Mouse (Mus musculus) lung, postnatal 0 days (tissue): ENCODE measurements around the gene Gpc4. TPM values are rescaled to one million over a fixed set of nuclear protein-coding genes. Genes with fewer than 3 reads are reported as not detected.

Source experiments
- ATAC-seq: fragments of 200-750 bp; cut with Nextera tagmentation; 2 replicates; pipeline ENCODE4 v1.8.0; 2017; ENCODE audit warnings: moderate library complexity
- DNase-seq: peaks from one replicate; pipeline ENCODE4 v3.0.0-alpha.2; 2016; ENCODE audit warnings: low spot score
- H3K27ac ChIP-seq: fragments of 300-500 bp; sonication (generic); 2 replicates; pipeline ENCODE4 v1.5.1; 2014; ENCODE audit warnings: antibody characterized with exemption, mild to moderate bottlenecking, low read length, mixed read lengths
- H3K27me3 ChIP-seq: fragments of 300-500 bp; sonication (generic); replicated peaks from 2 replicates; pipeline ENCODE4 v1.6.1; 2014; ENCODE audit warnings: low read length, mixed read lengths; ENCODE audit not compliant: insufficient read depth
- H3K36me3 ChIP-seq: fragments of 300-500 bp; sonication (generic); 2 replicates; pipeline ENCODE4 v1.6.1; 2014; ENCODE audit warnings: low read length, mixed read lengths; ENCODE audit not compliant: insufficient read depth
- H3K4me1 ChIP-seq: fragments of 300-500 bp; sonication (generic); 2 replicates; pipeline ENCODE4 v1.6.1; 2014; ENCODE audit warnings: antibody characterized with exemption, low read depth, low read length, mixed read lengths; ENCODE audit not compliant: insufficient read depth
- H3K4me2 ChIP-seq: fragments of 300-500 bp; sonication (generic); replicated peaks from 2 replicates; pipeline ENCODE4 v1.6.1; 2014; ENCODE audit warnings: low read depth, mild to moderate bottlenecking, low read length, moderate library complexity, mixed read lengths
- H3K4me3 ChIP-seq: fragments of 300-500 bp; sonication (generic); 2 replicates; pipeline ENCODE4 v1.5.1; 2014; ENCODE audit warnings: low read depth, low read length
- H3K9ac ChIP-seq: fragments of 300-500 bp; sonication (generic); replicated peaks from 2 replicates; pipeline ENCODE4 v1.6.1; 2014; ENCODE audit warnings: low read depth, mild to moderate bottlenecking
- H3K9me3 ChIP-seq: fragments of 300-500 bp; sonication (generic); 2 replicates; pipeline ENCODE4 v1.6.1; 2016; ENCODE audit warnings: low read length, mixed read lengths
- CTCF ChIP-seq: IDR thresholded peaks from 2 replicates; pipeline ENCODE4 v1.5.1; 2016; ENCODE audit warnings: antibody characterized with exemption, mild to moderate bottlenecking
- EP300 ChIP-seq: IDR thresholded peaks from 2 replicates; pipeline ENCODE4 v1.6.1; 2016; ENCODE audit warnings: antibody characterized with exemption, mild to moderate bottlenecking, control low read depth
- WGBS: fragments of 180-500 bp; shearing (Covaris S2); extraction: QIAGEN DNeasy Blood & Tissue Kit; methylation state at CpG from one replicate; pipeline ENCODE4 v1.1.7; 2014; 5-methylcytosine and 5-hydroxymethylcytosine counted together
- polyA plus RNA-seq: library from polyadenylated mRNA; unstranded; fragments of >200 nt; fragmentation: Nextera tagmentation; extraction: Ambion mirVana; gene quantifications from 2 replicates; pipeline ENCODE4 v1.2.1, GENCODE M21; 2015

The Gpc4 gene
- polyA plus RNA-seq, 1 experiment from 2014 or later: 28.3 TPM

DNA sequence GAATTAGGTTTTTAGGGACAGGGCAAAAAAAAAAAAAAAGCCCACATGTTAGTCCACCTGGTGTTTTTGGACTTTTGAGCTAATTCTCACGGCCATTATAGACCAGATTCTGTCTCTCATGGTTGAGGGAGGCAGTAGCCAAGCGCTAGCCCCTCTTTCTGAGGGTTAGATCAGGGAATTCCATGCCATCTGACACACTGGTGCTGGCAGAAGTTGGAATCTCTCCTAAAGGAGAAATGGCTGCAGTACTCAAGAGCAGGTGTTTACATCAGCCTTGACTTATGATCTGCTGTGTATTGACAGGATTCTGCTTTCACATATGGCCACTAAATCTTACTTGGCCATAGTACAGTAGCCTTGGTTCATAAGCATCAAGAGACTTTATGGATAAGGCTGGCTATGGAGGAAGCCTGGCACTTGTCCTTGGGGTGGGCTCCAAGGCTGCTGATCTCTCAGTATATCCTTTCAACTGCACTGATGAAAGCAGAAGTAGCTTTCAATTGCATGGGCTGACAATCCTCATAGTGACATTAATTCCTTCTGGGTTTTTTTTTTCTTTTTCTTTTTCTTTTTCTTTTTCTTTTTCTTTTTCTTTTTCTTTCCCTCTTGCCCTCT is 26.5 kb downstream of the Gpc4 start:
- H3K4me3 ChIP-seq: no peak overlapping the region
- no peak overlapping the region for H3K9ac ChIP-seq
- 75% methylated on average over 2 of the region's 2 CpGs for WGBS
- no peak overlapping the region for H3K27ac ChIP-seq
- H3K4me2 ChIP-seq: no peak overlapping the region
- ATAC-seq (no peak), DNase-seq (no peak)
- H3K9me3 ChIP-seq: no peaks in the 10 kb centered on the region
- H3K4me1 ChIP-seq: no peaks in the 10 kb centered on the region
- TF ChIP-seq CTCF: no peak
- TF ChIP-seq EP300: no peak
- no peaks in the 10 kb centered on the region for H3K27me3 ChIP-seq
- no peaks in the 10 kb centered on the region for H3K36me3 ChIP-seq

DNA sequence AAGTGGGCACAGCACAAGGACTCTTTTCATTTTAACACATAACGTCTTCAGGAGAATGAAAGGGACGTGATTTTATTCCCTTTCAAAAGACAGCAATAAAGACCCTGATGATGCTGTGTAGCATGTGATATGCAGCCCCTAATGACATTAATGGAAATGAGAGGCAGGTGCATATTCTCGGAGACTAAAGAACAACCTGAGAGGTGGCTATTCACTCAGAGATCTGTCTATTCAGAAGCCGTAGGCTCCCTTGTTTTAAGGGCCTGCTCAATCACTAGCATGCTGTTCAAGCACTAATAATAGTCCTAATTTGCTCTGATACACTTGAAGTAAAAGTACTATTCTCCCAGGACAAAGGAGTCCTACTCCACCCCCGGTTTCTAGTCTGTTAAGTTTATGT is 27.0 kb downstream of the Gpc4 start:
- ATAC-seq (no peak), DNase-seq (no peak)
- H3K4me2 ChIP-seq: no peak overlapping the region
- H3K4me1 ChIP-seq: no peaks in the 10 kb centered on the region
- no peak overlapping the region for H3K4me3 ChIP-seq
- H3K9ac ChIP-seq: no peak overlapping the region
- WGBS: 59% methylated on average over 5 of the region's 5 CpGs
- no peaks in the 10 kb centered on the region for H3K9me3 ChIP-seq
- no peaks in the 10 kb centered on the region for H3K27me3 ChIP-seq
- no peak for TF ChIP-seq CTCF
- no peak for TF ChIP-seq EP300
- H3K36me3 ChIP-seq: no peaks in the 10 kb centered on the region
- H3K27ac ChIP-seq: no peak overlapping the region

DNA sequence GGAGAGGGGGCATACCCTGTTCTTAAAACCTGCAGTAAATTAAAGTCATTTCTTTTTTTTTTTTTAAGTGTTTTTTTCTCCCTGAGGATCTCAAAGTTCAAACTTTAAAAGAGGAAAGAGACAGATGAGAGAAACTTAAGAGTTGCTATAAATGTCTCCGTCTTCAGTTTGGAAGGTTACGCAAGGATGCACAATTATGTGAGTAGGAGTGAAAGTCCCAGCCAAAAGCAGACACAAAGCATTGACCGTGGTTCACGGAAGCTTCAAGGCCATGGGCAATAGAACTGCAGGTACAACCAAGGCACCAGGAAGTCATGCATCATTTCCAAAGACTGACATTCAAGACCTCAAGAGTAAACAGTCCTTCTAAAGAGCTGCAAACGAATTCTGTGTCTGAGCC is 28.5 kb downstream of the Gpc4 start:
- H3K36me3 ChIP-seq: no peaks in the 10 kb centered on the region
- H3K4me1 ChIP-seq: no peaks in the 10 kb centered on the region
- 63% methylated on average over 4 of the region's 5 CpGs for WGBS
- no peak for DNase-seq
- ATAC-seq: no peak
- H3K9ac ChIP-seq: no peak overlapping the region
- H3K27me3 ChIP-seq: no peaks in the 10 kb centered on the region
- no peak overlapping the region for H3K27ac ChIP-seq
- H3K4me3 ChIP-seq: no peak overlapping the region
- no peaks in the 10 kb centered on the region for H3K9me3 ChIP-seq
- TF ChIP-seq EP300 (no peak), CTCF (no peak)
- H3K4me2 ChIP-seq: no peak overlapping the region

DNA sequence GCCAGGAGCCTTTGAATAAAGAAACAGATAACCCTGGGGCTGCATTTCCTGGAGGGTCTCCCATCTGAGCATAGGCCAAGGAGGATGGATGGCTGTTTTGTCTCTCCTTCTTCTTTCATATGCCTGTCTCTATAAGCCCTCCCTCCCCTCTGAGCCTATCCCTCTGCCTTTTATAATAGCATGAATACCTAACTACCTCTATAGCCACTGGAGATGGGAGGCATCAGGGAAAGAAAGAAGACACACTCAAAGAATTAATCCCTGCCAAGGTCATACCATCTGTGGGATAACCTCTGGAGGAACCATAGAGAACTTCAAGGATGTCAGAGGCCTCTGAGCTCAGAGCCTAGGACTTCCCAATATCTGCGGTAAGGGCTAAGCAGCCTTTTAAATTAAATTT is 35.4 kb downstream of the Gpc4 start:
- H3K9me3 ChIP-seq: no peaks in the 10 kb centered on the region
- no peaks in the 10 kb centered on the region for H3K4me1 ChIP-seq
- WGBS: 80% methylated on average over 1 of the region's 1 CpGs
- no peak overlapping the region for H3K9ac ChIP-seq
- H3K27ac ChIP-seq: no peak overlapping the region
- no peaks in the 10 kb centered on the region for H3K36me3 ChIP-seq
- no peak for TF ChIP-seq EP300
- no peak for TF ChIP-seq CTCF
- H3K27me3 ChIP-seq: no peaks in the 10 kb centered on the region
- no peak overlapping the region for H3K4me3 ChIP-seq
- no peak for DNase-seq
- no peak overlapping the region for H3K4me2 ChIP-seq
- ATAC-seq: no peak

DNA sequence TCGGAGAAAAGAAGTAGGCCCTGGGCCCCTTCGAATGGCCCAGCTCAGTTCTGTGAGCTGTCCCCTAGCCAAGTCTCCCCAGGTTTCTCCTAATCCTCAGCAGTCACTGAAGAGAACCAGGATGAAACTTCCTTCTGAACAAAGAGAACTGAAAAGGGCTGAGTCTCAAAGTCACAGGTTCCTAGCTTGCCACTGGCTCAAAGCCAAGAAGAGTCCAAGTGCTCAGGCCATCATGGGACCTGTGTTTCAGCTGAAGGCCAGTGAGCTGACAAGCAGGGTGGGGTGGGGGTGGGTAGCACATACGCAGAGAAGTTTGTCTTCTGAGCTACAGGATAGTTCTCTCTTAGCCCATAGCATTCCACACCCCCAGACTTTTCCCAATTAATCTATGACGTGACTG is 36.3 kb downstream of the Gpc4 start:
- no peaks in the 10 kb centered on the region for H3K4me1 ChIP-seq
- H3K27me3 ChIP-seq: no peaks in the 10 kb centered on the region
- H3K9me3 ChIP-seq: no peaks in the 10 kb centered on the region
- H3K36me3 ChIP-seq: no peaks in the 10 kb centered on the region
- ATAC-seq (no peak), DNase-seq (no peak)
- H3K4me2 ChIP-seq: no peak overlapping the region
- no peak overlapping the region for H3K9ac ChIP-seq
- WGBS: 66% methylated on average over 4 of the region's 4 CpGs
- no peak overlapping the region for H3K27ac ChIP-seq
- TF ChIP-seq EP300: no peak
- TF ChIP-seq CTCF: no peak
- no peak overlapping the region for H3K4me3 ChIP-seq

DNA sequence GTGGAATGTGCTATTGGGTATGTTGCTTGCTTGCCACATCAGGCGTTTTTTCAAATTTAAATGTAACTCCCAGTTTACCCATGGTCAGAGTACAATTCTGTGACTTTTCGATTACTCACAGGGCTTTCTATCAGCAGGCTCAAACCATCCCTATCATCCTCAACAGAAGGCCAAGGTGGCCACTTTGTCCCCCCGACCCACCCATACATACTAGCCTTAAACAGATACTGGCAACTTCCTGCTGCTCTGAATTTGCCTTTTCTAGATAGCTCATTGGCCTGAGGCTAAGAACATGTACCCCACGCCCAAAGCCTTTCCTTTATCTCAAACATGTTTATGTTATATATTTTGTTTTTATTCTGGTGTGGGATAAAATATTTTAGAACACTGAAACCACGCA is 51.4 kb downstream of the Gpc4 start:
- TF ChIP-seq EP300 (no peak), CTCF (no peak)
- WGBS: 79% methylated on average over 5 of the region's 5 CpGs
- H3K4me3 ChIP-seq: no peak overlapping the region
- H3K27me3 ChIP-seq: no peaks in the 10 kb centered on the region
- no peaks in the 10 kb centered on the region for H3K9me3 ChIP-seq
- H3K4me2 ChIP-seq: no peak overlapping the region
- H3K27ac ChIP-seq: no peak overlapping the region
- no peak overlapping the region for H3K9ac ChIP-seq
- H3K36me3 ChIP-seq: no peaks in the 10 kb centered on the region
- no peak for ATAC-seq
- no peak for DNase-seq
- no peaks in the 10 kb centered on the region for H3K4me1 ChIP-seq

DNA sequence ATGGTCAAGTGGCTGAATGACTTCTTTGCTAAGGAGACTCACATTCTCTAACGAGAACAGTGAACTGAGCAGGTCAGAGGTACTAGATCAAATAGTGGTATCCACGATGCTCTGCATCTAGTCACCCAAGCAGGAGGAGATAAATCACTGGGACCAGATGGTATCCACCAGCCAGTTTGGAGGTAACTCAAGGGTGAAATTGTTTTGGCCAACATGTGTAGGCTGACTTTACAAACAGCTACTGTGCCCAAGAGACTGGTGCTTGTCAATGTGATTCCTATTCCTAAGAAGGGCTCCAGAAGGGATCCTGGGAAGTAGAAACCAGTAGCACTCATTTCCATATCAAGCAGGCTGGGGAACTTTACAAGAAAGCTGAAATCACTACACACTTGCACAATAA is 55.4 kb downstream of the Gpc4 start:
- no peaks in the 10 kb centered on the region for H3K9me3 ChIP-seq
- H3K4me3 ChIP-seq: no peak overlapping the region
- H3K9ac ChIP-seq: no peak overlapping the region
- H3K4me1 ChIP-seq: no peaks in the 10 kb centered on the region
- 28% methylated on average over 2 of the region's 2 CpGs for WGBS
- DNase-seq (no peak), ATAC-seq (no peak)
- H3K4me2 ChIP-seq: no peak overlapping the region
- TF ChIP-seq CTCF (no peak), EP300 (no peak)
- no peaks in the 10 kb centered on the region for H3K27me3 ChIP-seq
- no peak overlapping the region for H3K27ac ChIP-seq
- no peaks in the 10 kb centered on the region for H3K36me3 ChIP-seq
